In genomic region chr17:43701060-43701459, GRCm38 (mm10) we compare ENCODE assay signal across 9 mouse cellular contexts. TPM values are rescaled to one million over a fixed set of nuclear protein-coding genes. Genes with fewer than 3 reads are reported as not detected.
DNase-seq lines count a peak whose midpoint lies in the region; ATAC-seq and TF ChIP-seq lines count a peak whose summit lies in the region.
"Had no signal": no experiment of that assay in that cellular context is flagged by ENCODE, and none has a peak within 500 bp of the region (broad histone marks: within the 10 kb centered on the region; RNA-seq: fewer than 3 reads in every experiment).

No protein-coding gene starts in this region.

- TF ChIP-seq CTCF in forebrain, postnatal 0 days (IDR thresholded peaks at IDR 0.05; ENCODE audit: low read depth), result peak; percentile 83
- TF ChIP-seq CTCF in lung, postnatal 0 days (IDR thresholded peaks at IDR 0.05), result peak; percentile 84
- peak; percentile 10; the same call in 1 of the 2 replicates for TF ChIP-seq CTCF in spleen, adult 2 months (IDR thresholded peaks at IDR 0.05; ENCODE audit: extremely low read depth, insufficient read depth, insufficient read length, insufficient replicate concordance)

- H3K4me1 ChIP-seq in forebrain, postnatal 0 days (ENCODE audit: insufficient read depth), result no peaks in the 10 kb centered on the region
- no peaks in the 10 kb centered on the region for H3K4me1 ChIP-seq in forebrain, embryonic 15.5 days
- H3K4me1 ChIP-seq in embryonic facial prominence, embryonic 14.5 days (ENCODE audit: control insufficient read depth, insufficient read depth, low read length), result no peaks in the 10 kb centered on the region
- no peaks in the 10 kb centered on the region for H3K4me1 ChIP-seq in lung, postnatal 0 days (ENCODE audit: insufficient read depth, low read depth, low read length)
- H3K4me1 ChIP-seq in spleen, adult 2 months (ENCODE audit: control insufficient read depth, insufficient read depth, insufficient read length), result no peaks in the 10 kb centered on the region
- H3K4me1 ChIP-seq: limb, embryonic 13.5 days had no signal

- no peak overlapping the region for H3K9ac ChIP-seq in forebrain, postnatal 0 days
- no peak overlapping the region for H3K9ac ChIP-seq in forebrain, embryonic 15.5 days (replicated peaks)
- H3K9ac ChIP-seq in embryonic facial prominence, embryonic 14.5 days (ENCODE audit: low read depth, low read length), result no peak overlapping the region
- H3K9ac ChIP-seq in lung, postnatal 0 days (replicated peaks; ENCODE audit: low read depth), result no peak overlapping the region
- H3K9ac ChIP-seq: limb, embryonic 13.5 days had no signal

- no peak overlapping the region for H3K27ac ChIP-seq in forebrain, postnatal 0 days (ENCODE audit: low read depth, low read length)
- H3K27ac ChIP-seq in forebrain, embryonic 15.5 days (replicated peaks), result no peak overlapping the region
- H3K27ac ChIP-seq in embryonic facial prominence, embryonic 14.5 days (replicated peaks; ENCODE audit: low read depth, low read length), result no peak overlapping the region
- H3K27ac ChIP-seq in lung, postnatal 0 days (ENCODE audit: low read length), result no peak overlapping the region
- H3K27ac ChIP-seq in spleen, adult 2 months (ENCODE audit: insufficient read depth, low read length), result no peak overlapping the region
- H3K27ac ChIP-seq: limb, embryonic 13.5 days had no signal

- DNase-seq in forebrain, postnatal 0 days, result peak; percentile 74
- DNase-seq in A20 (ENCODE audit: low read depth, low spot score), result peak; percentile 52
- peak; percentile 51 to 53 for DNase-seq in adrenal gland, postnatal 36 days
- peak; percentile 23 for DNase-seq in embryonic facial prominence, embryonic 14.5 days (ENCODE audit: low spot score)
- DNase-seq in kidney, postnatal 14 days, result peak; percentile 69
- DNase-seq in lung, postnatal 0 days (ENCODE audit: low spot score), result peak; percentile 39
- DNase-seq in spleen, adult 2 months (ENCODE audit: low read depth in 1 of 2, low spot score in 2 of 2), result peak in 1 of 2 experiments; percentile 36

- H3K4me3 ChIP-seq in forebrain, postnatal 0 days (ENCODE audit: low read depth, low read length), result no peak overlapping the region
- H3K4me3 ChIP-seq in forebrain, embryonic 15.5 days, result no peak overlapping the region
- no peak overlapping the region for H3K4me3 ChIP-seq in embryonic facial prominence, embryonic 14.5 days (ENCODE audit: low read depth, low read length)
- H3K4me3 ChIP-seq in lung, postnatal 0 days (ENCODE audit: low read depth, low read length), result no peak overlapping the region
- no peak overlapping the region for H3K4me3 ChIP-seq in spleen, adult 2 months (ENCODE audit: extremely low read depth, insufficient read depth, insufficient read length)
- H3K4me3 ChIP-seq: limb, embryonic 13.5 days had no signal

- H3K27me3 ChIP-seq in forebrain, postnatal 0 days (ENCODE audit: insufficient read depth, low read length), result no peaks in the 10 kb centered on the region
- no peaks in the 10 kb centered on the region for H3K27me3 ChIP-seq in forebrain, embryonic 15.5 days
- no peaks in the 10 kb centered on the region for H3K27me3 ChIP-seq in embryonic facial prominence, embryonic 14.5 days (replicated peaks; ENCODE audit: control insufficient read depth, insufficient read depth, low read length)
- no peaks in the 10 kb centered on the region for H3K27me3 ChIP-seq in lung, postnatal 0 days (replicated peaks; ENCODE audit: insufficient read depth, low read length)
- H3K27me3 ChIP-seq in spleen, adult 2 months (ENCODE audit: control insufficient read depth, insufficient read depth, low read length), result no peaks in the 10 kb centered on the region
- H3K27me3 ChIP-seq: limb, embryonic 13.5 days had no signal

- ATAC-seq in forebrain, postnatal 0 days, result no peak
- no peak for ATAC-seq in forebrain, embryonic 15.5 days (replicated peaks)
- ATAC-seq in embryonic facial prominence, embryonic 14.5 days (ENCODE audit: low read depth), result no peak
- ATAC-seq in lung, postnatal 0 days, result no peak

- no peaks in the 10 kb centered on the region for H3K9me3 ChIP-seq in forebrain, postnatal 0 days (ENCODE audit: low read length)
- H3K9me3 ChIP-seq in forebrain, embryonic 15.5 days, result no peaks in the 10 kb centered on the region
- no peaks in the 10 kb centered on the region for H3K9me3 ChIP-seq in embryonic facial prominence, embryonic 14.5 days (ENCODE audit: control insufficient read depth, low read length)
- H3K9me3 ChIP-seq in lung, postnatal 0 days (ENCODE audit: low read length), result no peaks in the 10 kb centered on the region
- H3K9me3 ChIP-seq: limb, embryonic 13.5 days had no signal

- no peak overlapping the region for H3K4me2 ChIP-seq in forebrain, postnatal 0 days (ENCODE audit: low read depth)
- H3K4me2 ChIP-seq in forebrain, embryonic 15.5 days (replicated peaks), result no peak overlapping the region
- no peak overlapping the region for H3K4me2 ChIP-seq in embryonic facial prominence, embryonic 14.5 days (ENCODE audit: low read depth, low read length)
- no peak overlapping the region for H3K4me2 ChIP-seq in lung, postnatal 0 days (replicated peaks; ENCODE audit: low read depth, low read length)
- H3K4me2 ChIP-seq: limb, embryonic 13.5 days had no signal

- TF ChIP-seq POLR2A in spleen, adult 2 months (IDR thresholded peaks at IDR 0.05; ENCODE audit: low read depth, low read length), result no peak

- TF ChIP-seq EP300 in lung, postnatal 0 days (IDR thresholded peaks at IDR 0.05), result no peak

- 59% methylated on average over 6 of the region's 6 CpGs for WGBS in forebrain, postnatal 0 days
- 70% methylated on average over 6 of the region's 6 CpGs for WGBS in forebrain, embryonic 15.5 days
- 71% methylated on average over 6 of the region's 6 CpGs for WGBS in embryonic facial prominence, embryonic 14.5 days
- WGBS in lung, postnatal 0 days, result 68% methylated on average over 6 of the region's 6 CpGs
- 68% methylated on average over 6 of the region's 6 CpGs for WGBS in spleen, adult 2 months

- H3K36me3 ChIP-seq in forebrain, postnatal 0 days (ENCODE audit: insufficient read depth), result no peaks in the 10 kb centered on the region
- no peaks in the 10 kb centered on the region for H3K36me3 ChIP-seq in forebrain, embryonic 15.5 days
- H3K36me3 ChIP-seq in embryonic facial prominence, embryonic 14.5 days (ENCODE audit: control insufficient read depth, insufficient read depth, low read length), result peaks cover 3% of the 10 kb centered on the region; the same call in 1 of the 2 replicates
- H3K36me3 ChIP-seq in lung, postnatal 0 days (ENCODE audit: insufficient read depth, low read length), result no peaks in the 10 kb centered on the region; the same call in 1 of the 2 replicates
- H3K36me3 ChIP-seq in spleen, adult 2 months (ENCODE audit: control insufficient read depth, insufficient read depth, low read length), result no peaks in the 10 kb centered on the region

RNA-seq across cellular contexts. Expression of gene Cyp39a1, which starts 33.8 kb away (rescaled TPM):
- 1.2 and 1.7 TPM in 2 replicates for total RNA-seq in forebrain, postnatal 0 days (2014; rRNA removed)
- polyA plus RNA-seq in forebrain, postnatal 0 days (2015; fragmentation: Nextera tagmentation; extraction: Ambion mirVana), result 7.7 and 8.9 TPM in 2 replicates
- 21.8 and 24.1 TPM in 2 replicates for polyA plus RNA-seq in forebrain, embryonic 15.5 days (2015; fragmentation: Nextera tagmentation; extraction: Ambion mirVana)
- 1 to 10 TPM; 2.6 to 3.6 TPM for total RNA-seq in adrenal gland, postnatal 36 days (2021)
- 19.6 and 23.3 TPM in 2 replicates for polyA plus RNA-seq in embryonic facial prominence, embryonic 14.5 days (2014; fragmentation: Nextera tagmentation; extraction: Ambion mirVana)
- polyA plus RNA-seq in lung, postnatal 0 days (2015; fragmentation: Nextera tagmentation; extraction: Ambion mirVana), result 26.1 and 31.1 TPM in 2 replicates
- polyA plus RNA-seq in spleen, adult 2 months (2012; rRNA removed), result 0.99 and 1.5 TPM in 2 replicates

RNA-seq across cellular contexts. Expression of gene Slc25a27, which starts 34.0 kb away (rescaled TPM):
- total RNA-seq in forebrain, postnatal 0 days (2014; rRNA removed), result 48.6 and 61.8 TPM in 2 replicates
- 28.0 and 54.3 TPM in 2 replicates for polyA plus RNA-seq in forebrain, postnatal 0 days (2015; fragmentation: Nextera tagmentation; extraction: Ambion mirVana)
- 117 and 123 TPM in 2 replicates for polyA plus RNA-seq in forebrain, embryonic 15.5 days (2015; fragmentation: Nextera tagmentation; extraction: Ambion mirVana)
- 1 to 10 TPM; 2.1 to 3.9 TPM for total RNA-seq in adrenal gland, postnatal 36 days (2021)
- 14.8 and 18.1 TPM in 2 replicates for polyA plus RNA-seq in embryonic facial prominence, embryonic 14.5 days (2014; fragmentation: Nextera tagmentation; extraction: Ambion mirVana)
- 12.0 and 15.3 TPM in 2 replicates for polyA plus RNA-seq in lung, postnatal 0 days (2015; fragmentation: Nextera tagmentation; extraction: Ambion mirVana)
- polyA plus RNA-seq in spleen, adult 2 months (2012; rRNA removed), result 1.7 and 1.9 TPM in 2 replicates

Comparison
In these comparisons a context has a peak if more than half of its experiments do, and no peak if none do; other contexts are left out.
1. CTCF ChIP-seq: peak in every context shown above with its lines; median percentile 84 in lung, postnatal 0 days; 83 in forebrain, postnatal 0 days; 10 in spleen, adult 2 months.